Mouse (Mus musculus): Measurements from ENCODE around the gene Rgs3. TPM values are rescaled to one million over a fixed set of nuclear protein-coding genes. Genes with fewer than 3 reads are reported as not detected.

Rgs3 gene
- 17.2 and 19.7 TPM in 2 replicates for polyA plus RNA-seq (2012; ENCODE audit: insufficient read depth, insufficient read length, missing spikeins)

GRCm38 (mm10) chr4:62559797-62560329, at the start of gene Rgs3:
TSS of gene Rgs3 (plus strand) at chr4:62559847.
- Histone ChIP-seq H3K27ac (ENCODE audit: insufficient read depth, low read depth, low read length) (no peak within 1 kb of the TSS), H3K4me1 (ENCODE audit: control insufficient read depth, insufficient read depth, low read length) (peaks cover 3% of the 10 kb centered on the region), H3K4me3 (ENCODE audit: insufficient read depth, low read length) (no peak within 1 kb of the TSS)
- TF ChIP-seq CTCF (IDR thresholded peaks at IDR 0.05; ENCODE audit: low read depth, low read length) (no peak), POLR2A (IDR thresholded peaks at IDR 0.05; ENCODE audit: borderline replicate concordance, low read depth, low read length) (no peak)

DNA sequence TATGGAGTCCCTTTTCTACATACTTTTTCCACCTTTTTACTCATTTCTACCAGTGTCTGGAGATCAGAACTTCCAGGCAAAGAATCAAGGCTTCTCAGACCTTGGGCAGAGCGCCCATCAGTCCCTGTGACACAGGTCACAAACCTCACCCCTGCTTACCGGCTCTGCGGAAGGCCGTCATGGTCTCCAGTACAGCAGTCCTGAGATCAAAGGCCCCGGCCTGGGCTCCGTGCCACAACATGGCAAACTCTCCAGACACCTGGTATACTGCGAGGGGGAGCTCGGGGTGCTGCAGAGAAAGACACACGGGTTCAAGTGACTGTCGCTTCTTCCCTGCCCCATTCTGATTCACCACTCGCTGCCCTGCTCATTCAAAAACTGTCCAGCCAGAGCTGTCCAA, 49.7 kb upstream of the Rgs3 start:
- no peak overlapping the region for H3K27ac ChIP-seq (ENCODE audit: insufficient read depth, low read depth, low read length)
- no peak for TF ChIP-seq CTCF (IDR thresholded peaks at IDR 0.05; ENCODE audit: low read depth, low read length)
- no peak for TF ChIP-seq POLR2A (IDR thresholded peaks at IDR 0.05; ENCODE audit: borderline replicate concordance, low read depth, low read length)
- no peaks in the 10 kb centered on the region for H3K4me1 ChIP-seq (ENCODE audit: control insufficient read depth, insufficient read depth, low read length)
- H3K4me3 ChIP-seq (ENCODE audit: insufficient read depth, low read length), result no peak overlapping the region

DNA sequence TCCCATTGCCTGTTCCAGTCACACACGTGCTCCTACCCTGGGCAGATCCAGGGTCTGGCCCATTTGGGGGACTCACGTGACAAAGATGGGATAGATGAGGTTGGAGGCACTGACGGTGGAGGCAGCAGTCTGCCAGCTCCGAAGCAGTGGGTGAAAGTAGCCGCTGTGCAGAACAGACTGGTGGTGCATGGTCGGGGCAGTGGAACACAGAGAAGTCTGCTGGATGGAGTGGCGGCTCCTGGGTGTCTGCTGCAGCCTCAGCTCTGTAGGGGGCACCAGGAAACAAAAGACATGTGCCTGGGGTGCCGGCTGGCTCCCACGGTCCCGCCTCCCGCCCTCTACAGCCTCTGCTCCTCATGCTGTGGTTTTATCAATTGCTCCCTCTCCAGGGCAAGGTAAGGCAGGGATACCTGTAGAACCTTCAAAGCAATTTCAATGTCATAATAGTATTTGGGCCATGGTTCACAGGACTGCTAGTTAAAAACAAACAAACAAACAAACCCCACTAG, 45.6 kb upstream of the Rgs3 start:
- H3K4me1 ChIP-seq (ENCODE audit: control insufficient read depth, insufficient read depth, low read length), result peaks cover 14% of the 10 kb centered on the region
- no peak for TF ChIP-seq CTCF (IDR thresholded peaks at IDR 0.05; ENCODE audit: low read depth, low read length)
- no peak for TF ChIP-seq POLR2A (IDR thresholded peaks at IDR 0.05; ENCODE audit: borderline replicate concordance, low read depth, low read length)
- no peak overlapping the region for H3K4me3 ChIP-seq (ENCODE audit: insufficient read depth, low read length)
- no peak overlapping the region for H3K27ac ChIP-seq (ENCODE audit: insufficient read depth, low read depth, low read length)

GRCm38 (mm10) chr4:62514995-62515394, 44.7 kb upstream of the Rgs3 start:
- peaks cover 14% of the 10 kb centered on the region for H3K4me1 ChIP-seq (ENCODE audit: control insufficient read depth, insufficient read depth, low read length)
- H3K4me3 ChIP-seq (ENCODE audit: insufficient read depth, low read length), result no peak overlapping the region
- TF ChIP-seq CTCF (IDR thresholded peaks at IDR 0.05; ENCODE audit: low read depth, low read length) (no peak), POLR2A (IDR thresholded peaks at IDR 0.05; ENCODE audit: borderline replicate concordance, low read depth, low read length) (no peak)
- H3K27ac ChIP-seq (ENCODE audit: insufficient read depth, low read depth, low read length), result no peak overlapping the region

DNA sequence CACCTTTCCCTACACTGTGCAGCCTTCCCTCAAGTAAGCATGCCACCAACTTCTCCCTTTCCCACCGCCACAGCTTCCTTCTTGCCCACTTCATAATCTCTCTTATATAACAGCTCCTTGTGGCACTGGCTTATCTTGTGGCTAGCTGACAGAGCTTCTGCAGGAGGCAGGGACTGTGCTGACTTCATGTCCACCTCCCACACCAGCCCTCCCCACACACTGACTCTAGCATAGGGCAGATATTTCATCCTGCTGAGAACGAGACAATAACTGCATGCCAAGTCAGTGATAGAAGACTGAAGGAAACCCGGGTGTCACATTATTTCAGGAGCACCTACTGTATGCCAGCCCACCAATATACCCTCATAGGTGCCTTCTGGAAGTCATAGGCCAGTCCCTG, 44.2 kb upstream of the Rgs3 start:
- peaks cover 14% of the 10 kb centered on the region for H3K4me1 ChIP-seq (ENCODE audit: control insufficient read depth, insufficient read depth, low read length)
- TF ChIP-seq POLR2A (IDR thresholded peaks at IDR 0.05; ENCODE audit: borderline replicate concordance, low read depth, low read length) (no peak), CTCF (IDR thresholded peaks at IDR 0.05; ENCODE audit: low read depth, low read length) (no peak)
- no peak overlapping the region for H3K4me3 ChIP-seq (ENCODE audit: insufficient read depth, low read length)
- no peak overlapping the region for H3K27ac ChIP-seq (ENCODE audit: insufficient read depth, low read depth, low read length)

DNA sequence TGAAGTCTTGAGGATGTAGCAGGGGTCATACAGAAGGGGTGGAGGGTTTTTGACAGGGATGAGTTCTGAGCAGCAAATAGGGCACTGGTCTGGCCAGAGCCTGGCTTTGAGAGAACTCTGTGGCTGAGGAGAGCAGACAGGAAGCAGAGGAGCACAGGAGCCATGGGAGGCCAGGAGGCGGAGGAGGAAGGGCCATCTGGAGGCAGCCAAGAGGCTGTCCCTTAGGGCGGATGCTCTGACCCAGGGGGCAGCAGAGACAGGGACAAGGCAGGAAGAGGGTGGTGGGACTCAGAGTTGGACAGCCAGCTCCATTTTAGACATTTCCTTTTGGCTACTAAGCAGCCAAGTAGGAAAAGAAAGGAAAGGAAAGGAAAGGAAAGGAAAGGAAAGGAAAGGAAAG, 43.6 kb upstream of the Rgs3 start:
- TF ChIP-seq CTCF (IDR thresholded peaks at IDR 0.05; ENCODE audit: low read depth, low read length), result no peak
- no peak for TF ChIP-seq POLR2A (IDR thresholded peaks at IDR 0.05; ENCODE audit: borderline replicate concordance, low read depth, low read length)
- Histone ChIP-seq H3K4me3 (ENCODE audit: insufficient read depth, low read length) (no peak overlapping the region), H3K27ac (ENCODE audit: insufficient read depth, low read depth, low read length) (no peak overlapping the region), H3K4me1 (ENCODE audit: control insufficient read depth, insufficient read depth, low read length) (peaks cover 14% of the 10 kb centered on the region)

- TF ChIP-seq POLR2A (IDR thresholded peaks at IDR 0.05; ENCODE audit: borderline replicate concordance, low read depth, low read length), result no peak
- no peak for TF ChIP-seq CTCF (IDR thresholded peaks at IDR 0.05; ENCODE audit: low read depth, low read length)
- Histone ChIP-seq H3K4me1 (ENCODE audit: control insufficient read depth, insufficient read depth, low read length) (peaks cover 14% of the 10 kb centered on the region), H3K27ac (ENCODE audit: insufficient read depth, low read depth, low read length) (no peak overlapping the region), H3K4me3 (ENCODE audit: insufficient read depth, low read length) (no peak overlapping the region)
Measured at GRCm38 (mm10) chr4:62516579-62516978, 43.1 kb upstream of the Rgs3 start.

- Histone ChIP-seq H3K4me3 (ENCODE audit: insufficient read depth, low read length) (no peak overlapping the region), H3K4me1 (ENCODE audit: control insufficient read depth, insufficient read depth, low read length) (peaks cover 14% of the 10 kb centered on the region), H3K27ac (ENCODE audit: insufficient read depth, low read depth, low read length) (no peak overlapping the region)
- TF ChIP-seq CTCF (IDR thresholded peaks at IDR 0.05; ENCODE audit: low read depth, low read length), result no peak
- no peak for TF ChIP-seq POLR2A (IDR thresholded peaks at IDR 0.05; ENCODE audit: borderline replicate concordance, low read depth, low read length)
Measured at GRCm38 (mm10) chr4:62517046-62517445, 42.6 kb upstream of the Rgs3 start.

GRCm38 (mm10) chr4:62517538-62518415, 41.9 kb upstream of the Rgs3 start:
- no peak for TF ChIP-seq POLR2A (IDR thresholded peaks at IDR 0.05; ENCODE audit: borderline replicate concordance, low read depth, low read length)
- no peak for TF ChIP-seq CTCF (IDR thresholded peaks at IDR 0.05; ENCODE audit: low read depth, low read length)
- H3K4me1 ChIP-seq (ENCODE audit: control insufficient read depth, insufficient read depth, low read length), result peaks cover 14% of the 10 kb centered on the region
- no peak overlapping the region for H3K4me3 ChIP-seq (ENCODE audit: insufficient read depth, low read length)
- H3K27ac ChIP-seq (ENCODE audit: insufficient read depth, low read depth, low read length), result no peak overlapping the region
